Mouse (Mus musculus): ENCODE data around the gene Nup62. TPM values are rescaled to one million over a fixed set of nuclear protein-coding genes. Genes with fewer than 3 reads are reported as not detected.
A peak's percentile ranks its signal among the peaks of the same experiment; 100 is the strongest.

The Nup62 gene
- 10 to 100 TPM; 31.6 to 33.3 TPM for total RNA-seq (2021)
- long read RNA-seq, experiment 1, transcript Nup62-201 (2 exons, 2,722 nt) = major isoform, 27 of 27 reads
- long read RNA-seq, experiment 1, partial matches to known transcripts = 0 of 27 reads
- long read RNA-seq, experiment 1, other reads (novel, unspliced or antisense) = 0 of 27 reads
- long read RNA-seq, experiment 2, transcript Nup62-201 (2 exons, 2,722 nt) = major isoform, 24 of 27 reads
- long read RNA-seq, experiment 2, partial matches to known transcripts = 3 of 27 reads
- long read RNA-seq, experiment 2, other reads (novel, unspliced or antisense) = 0 of 27 reads

- intact Hi-C loops (cut with DNase I) = loop anchor here (2.0 kb wide), 1 partner anchor 33 kb away; the partner anchor contains the start of genes Akt1s1 and Tbc1d17
- DNase-seq = peak; percentile 99
These were observed at the start of gene Nup62, which contains the start of gene Il4i1 for GRCm38 (mm10) chr7:44815721-44816469. Nup62 (plus strand) TSS chr7:44816088. Il4i1 (plus strand) TSS chr7:44816387.

- intact Hi-C loops (cut with DNase I) = no loop called here
- DNase-seq = no peak
These were observed 47.8 kb upstream of the Nup62 start for GRCm38 (mm10) chr7:44768129-44768528.

- DNase-seq = peak; percentile 81 to 86
- intact Hi-C loops (cut with DNase I) = no loop called here
These were observed 45.8 kb upstream of the Nup62 start for GRCm38 (mm10) chr7:44770046-44770578.

GRCm38 (mm10) chr7:44772591-44773204 lies 43.2 kb upstream of the Nup62 start:
- no peak for DNase-seq
- intact Hi-C loops (cut with DNase I) = no loop called here

- intact Hi-C loops (cut with DNase I) = no loop called here
These were observed 38.9 kb upstream of the Nup62 start for GRCm38 (mm10) chr7:44776849-44777498.

GRCm38 (mm10) chr7:44780101-44780500 lies 35.8 kb upstream of the Nup62 start:
- intact Hi-C loops (cut with DNase I) = no loop called here
- no peak for DNase-seq

More at GRCm38 (mm10) chr7:44776849-44777498, 38.9 kb upstream of the Nup62 start:
- no peak for DNase-seq

GRCm38 (mm10) chr7:44789531-44789930 lies 26.4 kb upstream of the Nup62 start:
- DNase-seq = no peak

GRCm38 (mm10) chr7:44790066-44790465 lies 25.8 kb upstream of the Nup62 start:
- no peak for DNase-seq

More at GRCm38 (mm10) chr7:44789531-44789930, 26.4 kb upstream of the Nup62 start:
- intact Hi-C loops (cut with DNase I) = no loop called here

GRCm38 (mm10) chr7:44792781-44793180 lies 23.1 kb upstream of the Nup62 start:
- intact Hi-C loops (cut with DNase I) = no loop called here

More at GRCm38 (mm10) chr7:44790066-44790465, 25.8 kb upstream of the Nup62 start:
- intact Hi-C loops (cut with DNase I) = no loop called here

GRCm38 (mm10) chr7:44808927-44809326 lies 7.0 kb upstream of the Nup62 start:
- intact Hi-C loops (cut with DNase I) = no loop called here
- no peak for DNase-seq

More at GRCm38 (mm10) chr7:44792781-44793180, 23.1 kb upstream of the Nup62 start:
- DNase-seq = no peak

- peak in 1 of 2 experiments; percentile 0 for DNase-seq
- intact Hi-C loops (cut with DNase I) = no loop called here
These were observed 6.4 kb upstream of the Nup62 start for GRCm38 (mm10) chr7:44809466-44809865.

GRCm38 (mm10) chr7:44810365-44810764 lies 5.5 kb upstream of the Nup62 start:
- peak in 1 of 2 experiments; percentile 0 for DNase-seq
- intact Hi-C loops (cut with DNase I) = no loop called here

GRCm38 (mm10) chr7:44810819-44811557 lies 4.9 kb upstream of the Nup62 start:
- intact Hi-C loops (cut with DNase I) = no loop called here
- peak in 1 of 2 experiments; percentile 0 for DNase-seq

GRCm38 (mm10) chr7:44812651-44813325 lies 3.1 kb upstream of the Nup62 start:
- intact Hi-C loops (cut with DNase I) = no loop called here

GRCm38 (mm10) chr7:44813985-44814384 lies 1.9 kb upstream of the Nup62 start:
- DNase-seq = peak in 1 of 2 experiments; percentile 1
- intact Hi-C loops (cut with DNase I) = no loop called here

More at GRCm38 (mm10) chr7:44812651-44813325, 3.1 kb upstream of the Nup62 start:
- DNase-seq = peak in 1 of 2 experiments; percentile 3

GRCm38 (mm10) chr7:44814423-44814822 lies 1.5 kb upstream of the Nup62 start:
- DNase-seq = peak in 1 of 2 experiments; percentile 1
- intact Hi-C loops (cut with DNase I) = no loop called here

- intact Hi-C loops (cut with DNase I) = no loop called here
- DNase-seq = peak in 1 of 2 experiments; percentile 17
These were observed 835 bp upstream of the Nup62 start for GRCm38 (mm10) chr7:44814952-44815553.

GRCm38 (mm10) chr7:44816470-44817021 lies 658 bp downstream of the Nup62 start, which contains the start of gene Atf5:
Atf5 (minus strand) TSS chr7:44816658.
- intact Hi-C loops (cut with DNase I) = loop anchor here (2.0 kb wide), 1 partner anchor 32 kb away; the partner anchor contains the start of genes Akt1s1 and Tbc1d17
- peak; percentile 78 to 82 for DNase-seq
